Mouse (Mus musculus) bone marrow, adult 2 months (tissue): ENCODE data around the gene Gm40460. TPM values are rescaled to one million over a fixed set of nuclear protein-coding genes. Genes with fewer than 3 reads are reported as not detected.
"Not testable (repeated sequence)": the region's sequence is repeated elsewhere in the genome, so short reads cannot be mapped to it uniquely, and the experiment has no call there.

ENCODE experiments used
- H3K27ac ChIP-seq: fragments of 200-500 bp; 2 replicates; pipeline ENCODE4 v1.5.1; 2012; ENCODE audit warnings: low read depth, mild to moderate bottlenecking, control low read depth, inconsistent platforms, low read length; ENCODE audit not compliant: control insufficient read depth, poor library complexity, insufficient read depth
- H3K4me1 ChIP-seq: fragments of 200-500 bp; 2 replicates; pipeline ENCODE4 v1.6.1; 2011; ENCODE audit warnings: low read length; ENCODE audit not compliant: control insufficient read depth, insufficient read depth
- H3K4me3 ChIP-seq: fragments of 200-500 bp; replicated peaks from 2 replicates; pipeline ENCODE3; 2011; ENCODE audit warnings: mild to moderate bottlenecking, low read depth, low read length, control low read depth; ENCODE audit not compliant: control insufficient read depth
- CTCF ChIP-seq: fragments of 200-500 bp; IDR thresholded peaks from 2 replicates; pipeline ENCODE4 v1.5.1; 2011; ENCODE audit warnings: low read length, control low read depth; ENCODE audit not compliant: control insufficient read depth, insufficient read depth
- POLR2A ChIP-seq: fragments of 200-500 bp; IDR thresholded peaks from 2 replicates; pipeline ENCODE4 v1.6.1; 2011; ENCODE audit warnings: low read depth, mild to moderate bottlenecking, control low read depth, low read length, borderline replicate concordance; ENCODE audit not compliant: control insufficient read depth
- WGBS: fragments of 180-500 bp; shearing (Covaris S2); methylation state at CpG from one replicate; pipeline ENCODE4 v1.1.7; 2018; 5-methylcytosine and 5-hydroxymethylcytosine counted together
- polyA plus RNA-seq: library from polyadenylated mRNA; stranded (reverse); fragments of >200 nt; gene quantifications from 2 replicates; pipeline ENCODE4 v1.2.4, GENCODE M21; 2011; ENCODE audit warnings: low replicate concordance; ENCODE audit not compliant: missing spikeins, insufficient read depth, insufficient read length

The Gm40460 gene
- not detected in 2 replicates for polyA plus RNA-seq

DNA sequence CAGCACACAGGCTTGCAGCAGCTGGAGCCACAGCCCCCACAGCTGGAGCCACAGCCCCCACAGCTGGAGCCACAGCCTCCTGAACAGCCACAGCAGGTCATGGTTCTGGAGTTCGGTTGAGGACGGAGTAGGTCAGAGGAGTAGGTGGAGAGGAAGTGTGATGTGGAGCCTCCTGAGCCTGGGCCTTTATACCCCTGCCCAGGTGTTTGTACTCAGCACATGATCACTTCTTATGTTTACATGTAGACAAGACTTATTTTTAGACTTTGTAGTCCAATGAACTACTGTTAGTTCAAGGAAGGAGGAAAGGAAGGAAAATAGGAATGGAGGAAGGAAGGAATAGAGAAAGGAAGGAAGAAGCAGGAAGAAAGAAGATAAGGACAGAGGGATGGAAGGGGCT, at the start of gene Gm40460:
Gm40460 (minus strand) TSS at position 101 of the 400 bp plus-strand sequence.
- Histone ChIP-seq H3K27ac (no peak within 1 kb of the TSS), H3K4me1 (no peaks in the 10 kb centered on the region), H3K4me3 (no peak within 1 kb of the TSS)
- 57% methylated on average over 2 of the region's 2 CpGs for WGBS
- TF ChIP-seq CTCF (no peak), POLR2A (no peak)

DNA sequence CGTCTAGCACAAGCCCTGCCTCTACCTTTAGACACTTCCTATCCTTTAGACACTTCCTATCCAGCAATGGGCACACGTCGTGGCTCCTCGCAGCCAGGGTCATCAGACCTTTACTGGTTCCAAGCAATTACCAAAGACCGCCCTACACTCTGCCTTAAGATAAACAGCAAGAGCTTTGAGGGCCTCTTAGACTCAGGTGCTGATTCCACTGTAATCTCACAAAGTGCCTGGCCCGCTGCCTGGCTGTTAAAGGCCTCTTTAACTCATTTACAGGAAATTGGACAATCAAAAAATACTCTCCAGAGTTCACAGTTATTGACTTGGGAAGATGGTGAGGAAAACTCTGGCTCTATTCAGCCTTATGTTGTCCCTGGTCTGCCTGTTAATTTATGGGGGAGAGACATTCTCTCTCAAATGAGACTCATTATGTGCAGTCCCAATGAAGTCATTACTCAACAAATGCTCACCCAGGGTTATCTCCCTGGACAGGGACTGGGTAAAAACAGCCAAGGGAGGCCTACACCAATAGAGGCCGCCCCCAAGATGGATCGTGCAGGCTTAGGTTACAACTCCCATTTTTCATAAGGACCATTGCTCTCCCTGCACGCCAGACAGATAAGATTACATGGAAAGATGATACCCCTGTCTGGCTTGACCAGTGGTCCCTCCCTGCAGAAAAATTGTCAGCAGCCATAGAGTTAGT, 45.2 kb upstream of the Gm40460 start:
- WGBS, result 78% methylated on average over 9 of the region's 9 CpGs
- H3K27ac ChIP-seq, H3K4me1 ChIP-seq, H3K4me3 ChIP-seq: not testable (repeated sequence)

DNA sequence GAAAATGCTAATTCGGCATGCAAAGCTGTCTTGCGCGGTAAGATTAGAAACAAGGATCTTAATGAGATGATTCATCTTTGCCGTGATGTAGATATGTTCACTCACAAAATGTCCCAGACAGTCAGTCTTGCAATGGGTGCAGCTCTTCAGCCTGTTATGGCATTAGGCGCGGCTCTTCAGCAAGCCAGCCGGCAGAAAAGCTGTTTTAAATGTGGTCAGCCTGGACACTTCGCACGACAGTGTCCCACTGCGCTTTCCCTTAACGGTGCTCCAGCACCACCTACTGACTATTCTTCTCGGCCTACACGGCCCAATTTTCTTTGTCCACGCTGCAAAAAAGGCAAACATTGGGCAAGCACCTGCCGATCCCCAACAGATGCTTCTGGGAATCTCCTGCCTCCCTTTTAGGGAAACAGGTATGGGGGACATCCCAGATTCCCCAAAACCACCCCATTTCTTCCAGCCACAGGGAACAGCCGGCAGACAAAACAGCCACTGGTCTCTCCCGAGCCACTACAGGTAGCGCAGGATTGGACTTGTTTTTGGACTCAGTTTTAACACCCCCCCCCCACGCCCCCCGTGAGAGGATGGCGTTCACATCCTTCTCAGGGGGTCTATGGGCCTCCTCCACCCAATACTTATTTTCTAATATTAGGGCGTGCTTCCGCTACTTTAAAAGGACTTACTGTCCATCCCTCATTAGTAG, 44.4 kb upstream of the Gm40460 start:
- WGBS, result 22% methylated on average over 23 of the region's 23 CpGs
- H3K4me3 ChIP-seq, result no peak overlapping the region
- no peak overlapping the region for H3K27ac ChIP-seq
- no peaks in the 10 kb centered on the region for H3K4me1 ChIP-seq
- TF ChIP-seq POLR2A (no peak), CTCF (no peak)

DNA sequence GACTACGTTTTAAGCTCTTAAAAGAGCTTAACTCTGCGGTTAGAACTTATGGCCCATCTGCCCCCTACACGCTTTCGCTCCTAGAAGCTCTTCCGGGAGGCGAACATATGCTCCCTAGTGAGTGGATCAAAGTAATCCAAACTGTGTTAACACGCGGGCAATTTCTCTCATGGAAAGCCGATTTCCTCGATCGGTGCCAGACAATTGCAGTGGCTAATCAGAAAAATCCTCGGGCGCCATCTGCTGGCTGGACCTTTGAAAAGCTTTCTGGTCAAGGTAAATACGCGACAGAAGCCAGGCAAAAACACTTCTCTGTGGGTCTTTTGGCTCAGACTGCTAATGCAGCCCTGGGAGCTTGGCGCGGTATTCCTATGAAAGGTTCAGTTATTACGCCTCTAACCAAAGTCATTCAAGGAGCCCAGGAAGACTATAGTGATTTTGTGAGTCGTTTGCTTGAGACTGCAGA, 43.8 kb upstream of the Gm40460 start:
- Histone ChIP-seq H3K4me3 (peak overlapping the region; percentile 66), H3K27ac (no peak overlapping the region), H3K4me1 (no peaks in the 10 kb centered on the region)
- under 1% methylated on average over 19 of the region's 19 CpGs for WGBS
- TF ChIP-seq CTCF (peak; percentile 54), POLR2A (no peak)

DNA sequence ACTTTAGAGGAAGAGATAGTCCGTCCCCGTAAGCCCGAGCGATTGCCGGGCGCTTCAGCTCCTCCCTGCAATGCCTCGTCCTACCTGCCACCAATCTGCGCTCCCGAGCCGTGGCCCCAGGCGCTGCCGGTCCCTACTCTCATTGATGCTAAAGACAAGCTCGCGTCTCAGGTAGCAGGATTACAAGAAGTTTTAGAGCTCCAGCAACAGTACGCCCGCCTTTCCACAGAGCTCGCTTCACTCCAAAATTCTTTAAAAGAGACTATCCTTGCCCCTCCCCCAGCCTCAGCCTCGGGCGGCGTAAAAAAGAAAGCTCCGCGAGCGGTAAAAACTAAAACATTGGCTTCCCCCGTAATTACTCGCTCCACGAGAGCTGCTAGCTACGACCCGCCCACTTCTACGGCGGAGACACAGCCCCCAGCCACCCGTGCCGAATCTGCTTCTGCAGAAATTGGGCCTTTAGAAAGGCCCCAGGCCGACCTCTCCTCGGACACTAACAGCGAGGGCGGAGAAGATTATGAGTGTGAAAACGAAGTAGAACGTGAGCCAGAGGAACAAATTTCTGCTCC, 43.2 kb upstream of the Gm40460 start:
- Histone ChIP-seq H3K4me3 (peak overlapping the region; percentile 66), H3K4me1 (no peaks in the 10 kb centered on the region), H3K27ac (no peak overlapping the region)
- WGBS, result under 1% methylated on average over 38 of the region's 38 CpGs
- TF ChIP-seq POLR2A (no peak), CTCF (no peak)

DNA sequence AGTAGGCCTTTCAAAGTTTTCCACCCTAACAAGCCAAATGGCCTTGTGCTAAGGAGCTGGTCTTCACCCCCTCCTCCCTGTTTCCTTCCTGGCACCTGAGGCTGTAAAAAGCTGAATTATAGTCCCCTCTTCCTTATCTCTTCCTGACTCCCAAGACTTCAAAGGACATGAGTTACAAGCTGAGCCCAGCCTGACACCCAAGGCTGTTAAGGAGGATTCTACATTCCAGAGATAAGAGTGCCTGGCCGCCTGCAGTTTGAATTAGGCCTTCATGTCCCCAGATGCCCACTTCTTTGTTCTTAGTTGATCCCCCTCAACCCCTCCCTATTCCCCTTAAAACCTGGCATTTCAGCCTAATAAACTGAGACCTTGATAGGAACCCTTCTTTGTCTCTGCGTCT, 42.0 kb upstream of the Gm40460 start:
- H3K27ac ChIP-seq, H3K4me1 ChIP-seq, H3K4me3 ChIP-seq: not testable (repeated sequence)
- WGBS, result 87% methylated on average over 2 of the region's 2 CpGs

DNA sequence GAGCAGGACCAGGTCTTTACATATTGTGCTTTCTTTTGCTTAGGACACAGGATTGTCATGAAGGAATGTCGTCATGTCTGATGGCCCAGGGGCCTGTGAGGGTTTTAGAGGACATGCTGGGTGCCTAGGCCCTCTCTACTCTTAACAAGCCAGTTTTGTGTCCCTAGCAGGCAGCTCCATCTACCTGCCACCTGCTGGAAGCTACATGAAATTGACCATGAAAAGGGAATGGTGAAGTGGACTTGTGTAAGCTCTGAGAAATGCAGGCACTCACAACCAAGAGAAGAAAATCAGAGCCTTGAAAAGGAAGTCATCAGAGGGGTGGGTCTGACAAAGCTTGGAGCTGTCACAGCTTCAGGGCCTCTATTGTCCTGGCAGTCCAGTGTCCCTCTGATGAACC, 38.4 kb upstream of the Gm40460 start:
- WGBS, result 78% methylated on average over 1 of the region's 1 CpGs
- H3K4me3 ChIP-seq, result not testable (repeated sequence)

DNA sequence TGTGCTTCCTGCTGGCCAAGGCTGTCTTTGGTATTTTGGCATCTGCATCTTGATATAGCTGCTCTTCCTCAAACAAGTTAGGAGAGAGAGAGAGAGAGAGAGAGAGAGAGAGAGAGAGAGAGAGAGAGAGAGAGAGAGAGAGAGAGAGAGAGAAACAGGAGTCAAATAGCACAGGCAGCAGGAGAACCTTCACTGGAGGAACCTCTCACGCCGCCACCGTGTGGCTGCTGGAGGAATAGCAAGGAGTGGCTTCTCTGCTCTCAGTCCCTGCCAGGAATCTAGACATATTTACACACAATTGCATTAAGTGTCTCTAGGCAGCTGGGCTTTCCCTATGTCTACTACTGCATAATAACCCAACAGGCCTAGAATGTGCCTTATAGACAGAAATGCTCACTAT, 37.3 kb upstream of the Gm40460 start:
- not testable (repeated sequence) for H3K4me1 ChIP-seq, H3K4me3 ChIP-seq, H3K27ac ChIP-seq
- 0% methylated on average over 3 of the region's 3 CpGs for WGBS
- peak; percentile 61 for TF ChIP-seq CTCF

More for the DNA sequence above, 38.4 kb upstream of the Gm40460 start:
- H3K27ac ChIP-seq, H3K4me1 ChIP-seq: not testable (repeated sequence)

DNA sequence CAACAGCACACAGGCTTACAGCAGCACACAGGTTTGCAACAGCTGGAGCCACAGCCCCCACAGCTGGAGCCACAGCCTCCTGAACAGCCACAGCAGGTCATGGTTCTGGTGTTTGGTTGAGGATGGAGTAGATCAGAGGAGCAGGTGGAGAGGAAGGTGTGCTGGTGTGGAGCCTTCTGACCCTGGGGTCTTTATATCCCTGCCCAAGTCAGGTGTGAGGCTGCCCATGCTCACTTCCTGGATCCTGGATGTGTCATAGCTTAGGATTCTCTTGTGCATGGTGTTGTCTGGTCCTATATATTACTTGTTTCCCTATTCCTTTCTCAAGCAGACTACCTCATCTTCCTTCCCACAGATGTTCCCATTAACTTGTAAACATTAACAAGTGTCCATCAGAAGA, 33.4 kb upstream of the Gm40460 start, which contains the start of gene Gm4559:
Gm4559 (minus strand) TSS at position 101 of the 400 bp plus-strand sequence.
- H3K4me1 ChIP-seq, H3K4me3 ChIP-seq, H3K27ac ChIP-seq: not testable (repeated sequence)

DNA sequence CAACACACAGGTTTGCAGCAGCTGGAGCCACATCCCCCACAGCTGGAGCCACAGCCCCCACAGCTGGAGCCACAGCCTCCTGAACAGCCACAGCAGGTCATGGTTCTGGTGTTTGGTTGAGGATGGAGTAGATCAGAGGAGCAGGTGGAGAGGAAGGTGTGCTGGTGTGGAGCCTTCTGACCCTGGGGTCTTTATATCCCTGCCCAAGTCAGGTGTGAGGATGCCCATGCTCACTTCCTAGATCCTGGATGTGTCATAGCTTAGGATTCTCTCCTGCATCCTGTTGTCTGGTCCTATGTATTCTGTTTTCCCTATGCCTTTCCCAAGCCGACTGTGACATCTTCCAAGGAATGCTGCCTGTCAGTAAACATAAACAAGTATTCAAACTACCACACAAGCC, 17.4 kb upstream of the Gm40460 start, which contains the start of gene Gm2431:
Gm2431 (minus strand) TSS at position 101 of the 400 bp plus-strand sequence.
- H3K27ac ChIP-seq, H3K4me3 ChIP-seq, H3K4me1 ChIP-seq: not testable (repeated sequence)
- 32% methylated on average over 1 of the region's 1 CpGs for WGBS
